Mouse (Mus musculus) midbrain, embryonic 15.5 days (tissue): ENCODE measurements around the gene Ninj2. TPM values are rescaled to one million over a fixed set of nuclear protein-coding genes. Genes with fewer than 3 reads are reported as not detected.

Experiments
- ATAC-seq: fragments of 200-750 bp; cut with Nextera tagmentation; replicated peaks from 2 replicates; pipeline ENCODE4 v1.8.0; 2017; ENCODE audit warnings: moderate TSS enrichment
- H3K27ac ChIP-seq: fragments of 300-500 bp; sonication (generic); 2 replicates; pipeline ENCODE4 v1.5.1; 2015; ENCODE audit warnings: mild to moderate bottlenecking, inconsistent platforms
- H3K27me3 ChIP-seq: fragments of 300-500 bp; sonication (generic); replicated peaks from 2 replicates; pipeline ENCODE4 v1.6.1; 2015; ENCODE audit warnings: inconsistent platforms
- H3K36me3 ChIP-seq: fragments of 300-500 bp; sonication (generic); replicated peaks from 2 replicates; pipeline ENCODE4 v1.6.1; 2015; ENCODE audit warnings: inconsistent platforms
- H3K4me1 ChIP-seq: fragments of 300-500 bp; sonication (generic); 2 replicates; pipeline ENCODE4 v1.6.1; 2015; ENCODE audit warnings: inconsistent platforms
- H3K4me2 ChIP-seq: fragments of 300-500 bp; sonication (generic); 2 replicates; pipeline ENCODE4 v1.6.1; 2015; ENCODE audit warnings: inconsistent platforms, mild to moderate bottlenecking, moderate library complexity
- H3K4me3 ChIP-seq: fragments of 300-500 bp; sonication (generic); 2 replicates; pipeline ENCODE4 v1.5.1; 2015; ENCODE audit warnings: mild to moderate bottlenecking, inconsistent platforms
- H3K9ac ChIP-seq: fragments of 300-500 bp; sonication (generic); 2 replicates; pipeline ENCODE4 v1.6.1; 2015; ENCODE audit warnings: mild to moderate bottlenecking, inconsistent platforms
- H3K9me3 ChIP-seq: fragments of 300-500 bp; sonication (generic); 2 replicates; pipeline ENCODE4 v1.6.1; 2016; ENCODE audit warnings: inconsistent platforms
- WGBS: fragments of 180-500 bp; shearing (Covaris S2); methylation state at CpG from one replicate; pipeline ENCODE4 v1.1.7; 2015; ENCODE audit warnings: mixed read lengths; 5-methylcytosine and 5-hydroxymethylcytosine counted together
- polyA plus RNA-seq: library from polyadenylated mRNA; unstranded; fragments of >200 nt; fragmentation: Nextera tagmentation; extraction: Ambion mirVana; gene quantifications from 2 replicates; pipeline ENCODE4 v1.2.1, GENCODE M21; 2015

Gene Ninj2
- polyA plus RNA-seq, 1 experiment from 2014 or later: not detected

- ATAC-seq: no peak
- no peaks in the 10 kb centered on the region for H3K36me3 ChIP-seq
- H3K4me2 ChIP-seq: no peak overlapping the region
- WGBS: 89% methylated on average over 6 of the region's 6 CpGs
- H3K9ac ChIP-seq: no peak overlapping the region
- H3K27me3 ChIP-seq: no peaks in the 10 kb centered on the region
- H3K9me3 ChIP-seq: no peaks in the 10 kb centered on the region
- no peak overlapping the region for H3K4me3 ChIP-seq
- H3K4me1 ChIP-seq: no peaks in the 10 kb centered on the region
- H3K27ac ChIP-seq: no peak overlapping the region
Observed at GRCm38 (mm10) chr6:120174028-120174601, 81.0 kb downstream of the Ninj2 start.

GRCm38 (mm10) chr6:120174602-120175115 lies 81.5 kb downstream of the Ninj2 start:
- Histone ChIP-seq H3K9ac (no peak overlapping the region), H3K4me1 (no peaks in the 10 kb centered on the region), H3K4me3 (no peak overlapping the region), H3K27me3 (no peaks in the 10 kb centered on the region), H3K36me3 (no peaks in the 10 kb centered on the region), H3K27ac (no peak overlapping the region), H3K4me2 (no peak overlapping the region), H3K9me3 (no peaks in the 10 kb centered on the region)
- ATAC-seq: no peak
- 75% methylated on average over 7 of the region's 7 CpGs for WGBS

- H3K27ac ChIP-seq: no peak overlapping the region
- H3K4me1 ChIP-seq: no peaks in the 10 kb centered on the region
- no peak for ATAC-seq
- H3K36me3 ChIP-seq: no peaks in the 10 kb centered on the region
- WGBS: 97% methylated on average over 4 of the region's 4 CpGs
- H3K4me2 ChIP-seq: no peak overlapping the region
- H3K4me3 ChIP-seq: no peak overlapping the region
- no peaks in the 10 kb centered on the region for H3K9me3 ChIP-seq
- no peaks in the 10 kb centered on the region for H3K27me3 ChIP-seq
- H3K9ac ChIP-seq: no peak overlapping the region
Observed at GRCm38 (mm10) chr6:120175650-120176049, 82.5 kb downstream of the Ninj2 start.

- Histone ChIP-seq H3K4me1 (no peaks in the 10 kb centered on the region), H3K27me3 (no peaks in the 10 kb centered on the region), H3K4me3 (no peak overlapping the region), H3K9ac (no peak overlapping the region), H3K4me2 (no peak overlapping the region), H3K27ac (no peak overlapping the region), H3K36me3 (no peaks in the 10 kb centered on the region), H3K9me3 (no peaks in the 10 kb centered on the region)
- no peak for ATAC-seq
- 89% methylated on average over 6 of the region's 6 CpGs for WGBS
Observed at GRCm38 (mm10) chr6:120179044-120179755, 86.0 kb downstream of the Ninj2 start.

GRCm38 (mm10) chr6:120179756-120180206 lies 86.6 kb downstream of the Ninj2 start:
- ATAC-seq: no peak
- H3K36me3 ChIP-seq: no peaks in the 10 kb centered on the region
- no peak overlapping the region for H3K4me3 ChIP-seq
- H3K4me2 ChIP-seq: no peak overlapping the region
- H3K9ac ChIP-seq: no peak overlapping the region
- no peak overlapping the region for H3K27ac ChIP-seq
- no peaks in the 10 kb centered on the region for H3K9me3 ChIP-seq
- 80% methylated on average over 8 of the region's 8 CpGs for WGBS
- H3K4me1 ChIP-seq: no peaks in the 10 kb centered on the region
- H3K27me3 ChIP-seq: no peaks in the 10 kb centered on the region

GRCm38 (mm10) chr6:120180492-120180891 lies 87.3 kb downstream of the Ninj2 start:
- H3K9me3 ChIP-seq: no peaks in the 10 kb centered on the region
- H3K4me2 ChIP-seq: no peak overlapping the region
- H3K27ac ChIP-seq: no peak overlapping the region
- H3K9ac ChIP-seq: no peak overlapping the region
- WGBS: 72% methylated on average over 4 of the region's 4 CpGs
- H3K4me3 ChIP-seq: no peak overlapping the region
- no peaks in the 10 kb centered on the region for H3K4me1 ChIP-seq
- H3K27me3 ChIP-seq: no peaks in the 10 kb centered on the region
- ATAC-seq: no peak
- no peaks in the 10 kb centered on the region for H3K36me3 ChIP-seq

- H3K9ac ChIP-seq: no peak overlapping the region
- no peak for ATAC-seq
- H3K4me2 ChIP-seq: no peak overlapping the region
- no peaks in the 10 kb centered on the region for H3K9me3 ChIP-seq
- H3K4me3 ChIP-seq: no peak overlapping the region
- H3K27me3 ChIP-seq: no peaks in the 10 kb centered on the region
- 78% methylated on average over 5 of the region's 5 CpGs for WGBS
- H3K4me1 ChIP-seq: no peaks in the 10 kb centered on the region
- H3K36me3 ChIP-seq: no peaks in the 10 kb centered on the region
- H3K27ac ChIP-seq: no peak overlapping the region
Observed at GRCm38 (mm10) chr6:120182160-120182559, 89.0 kb downstream of the Ninj2 start.

GRCm38 (mm10) chr6:120183771-120184170 lies 90.6 kb downstream of the Ninj2 start:
- Histone ChIP-seq H3K4me3 (no peak overlapping the region), H3K9ac (no peak overlapping the region), H3K36me3 (no peaks in the 10 kb centered on the region), H3K9me3 (no peaks in the 10 kb centered on the region), H3K27ac (no peak overlapping the region), H3K4me1 (peaks cover 7% of the 10 kb centered on the region; the same call in 1 of the 2 replicates), H3K4me2 (no peak overlapping the region), H3K27me3 (no peaks in the 10 kb centered on the region)
- 93% methylated on average over 4 of the region's 4 CpGs for WGBS
- no peak for ATAC-seq

GRCm38 (mm10) chr6:120185012-120185730 lies 92.0 kb downstream of the Ninj2 start:
- Histone ChIP-seq H3K36me3 (no peaks in the 10 kb centered on the region), H3K4me2 (no peak overlapping the region), H3K9me3 (no peaks in the 10 kb centered on the region), H3K27me3 (no peaks in the 10 kb centered on the region), H3K4me1 (peaks cover 7% of the 10 kb centered on the region; the same call in 1 of the 2 replicates), H3K27ac (no peak overlapping the region), H3K9ac (no peak overlapping the region), H3K4me3 (no peak overlapping the region)
- WGBS: 92% methylated on average over 12 of the region's 12 CpGs
- ATAC-seq: no peak

GRCm38 (mm10) chr6:120185756-120186155 lies 92.6 kb downstream of the Ninj2 start:
- H3K4me2 ChIP-seq: no peak overlapping the region
- no peaks in the 10 kb centered on the region for H3K9me3 ChIP-seq
- H3K27me3 ChIP-seq: no peaks in the 10 kb centered on the region
- H3K4me1 ChIP-seq: peaks cover 7% of the 10 kb centered on the region; the same call in 1 of the 2 replicates
- H3K36me3 ChIP-seq: no peaks in the 10 kb centered on the region
- no peak overlapping the region for H3K4me3 ChIP-seq
- H3K27ac ChIP-seq: no peak overlapping the region
- no peak overlapping the region for H3K9ac ChIP-seq
- ATAC-seq: no peak
- WGBS: 48% methylated on average over 7 of the region's 7 CpGs

- Histone ChIP-seq H3K27ac (no peak overlapping the region), H3K27me3 (no peaks in the 10 kb centered on the region), H3K36me3 (no peaks in the 10 kb centered on the region), H3K9me3 (no peaks in the 10 kb centered on the region), H3K4me3 (no peak overlapping the region), H3K9ac (no peak overlapping the region), H3K4me1 (peaks cover 7% of the 10 kb centered on the region; the same call in 1 of the 2 replicates), H3K4me2 (no peak overlapping the region)
- ATAC-seq: no peak
- 70% methylated on average over 3 of the region's 3 CpGs for WGBS
Observed at GRCm38 (mm10) chr6:120186594-120186993, 93.4 kb downstream of the Ninj2 start.

- WGBS: 19% methylated on average over 18 of the region's 18 CpGs
- Histone ChIP-seq H3K4me3 (no peak overlapping the region), H3K4me1 (peaks cover 13% of the 10 kb centered on the region; the same call in 1 of the 2 replicates), H3K36me3 (no peaks in the 10 kb centered on the region), H3K9me3 (no peaks in the 10 kb centered on the region), H3K27ac (no peak overlapping the region), H3K9ac (no peak overlapping the region), H3K27me3 (no peaks in the 10 kb centered on the region), H3K4me2 (peak overlapping the region; percentile 8)
- ATAC-seq: no peak
Observed at GRCm38 (mm10) chr6:120187587-120188176, 94.5 kb downstream of the Ninj2 start.
